In genomic region chr8:8519772-8520191, GRCm38 (mm10) we compare ENCODE assay signal across 14 mouse cellular contexts.
A peak's percentile ranks its signal among the peaks of the same experiment; 100 is the strongest.
DNase-seq lines count a peak whose midpoint lies in the region; TF ChIP-seq lines count a peak whose summit lies in the region.
"Had no signal": no experiment of that assay in that cellular context is flagged by ENCODE, and none has a peak within 500 bp of the region (broad histone marks: within the 10 kb centered on the region; RNA-seq: fewer than 3 reads in every experiment).

No protein-coding gene starts in this region.

- 90% methylated on average over 3 of the region's 3 CpGs for WGBS in kidney, adult 2 months

- H3K36me3 ChIP-seq in kidney, adult 2 months (ENCODE audit: control insufficient read depth, insufficient read depth, low read length) = no peaks in the 10 kb centered on the region
- H3K36me3 ChIP-seq: heart, embryonic 13.5 days; limb, embryonic 10.5 days; liver, embryonic 12.5 days; neural tube, embryonic 12.5 days had no signal

- TF ChIP-seq POLR2A in kidney, adult 2 months (IDR thresholded peaks at IDR 0.05; ENCODE audit: low read depth, low read length) = no peak

- no peak for TF ChIP-seq CTCF in kidney, adult 2 months (conservative IDR thresholded peaks at IDR 0.05; ENCODE audit: insufficient read depth, insufficient read length, low read depth, low read length)

- DNase-seq in left cerebral cortex, adult 11 months (ENCODE audit: low spot score) = peak; percentile 55
- DNase-seq in left cerebral cortex, postnatal 4 days = no peak
- DNase-seq in layer of hippocampus, adult 18-20 months (ENCODE audit: low spot score in 2 of 2) = peak; percentile 37 to 60
- DNase-seq in left cerebral cortex, postnatal 14 days (ENCODE audit: low spot score in 2 of 2) = peak; percentile 51 to 72
- no peak for DNase-seq in kidney, adult 2 months
- DNase-seq in retina, postnatal 1 day = no peak
- no peak for DNase-seq in kidney, postnatal 25 days
- DNase-seq: cerebellum, postnatal 25 days; gastrocnemius, postnatal 14 days; kidney, postnatal 10 days had no signal

- no peaks in the 10 kb centered on the region for H3K4me1 ChIP-seq in kidney, adult 2 months (ENCODE audit: control insufficient read depth, insufficient read depth, low read length)
- H3K4me1 ChIP-seq: liver, embryonic 12.5 days had no signal

- H3K27me3 ChIP-seq in kidney, adult 2 months (replicated peaks; ENCODE audit: control insufficient read depth, insufficient read depth, low read length) = no peaks in the 10 kb centered on the region
- H3K27me3 ChIP-seq: heart, embryonic 13.5 days; liver, embryonic 12.5 days; neural tube, embryonic 12.5 days had no signal

- intact Hi-C loops in left cerebral cortex, postnatal 4 days (cut with DNase I) = no loop called here
- intact Hi-C loops in left cerebral cortex, postnatal 14 days (cut with DNase I) = no loop called here

- no peak overlapping the region for H3K27ac ChIP-seq in kidney, adult 2 months (ENCODE audit: insufficient read depth, low read depth, low read length)
- H3K27ac ChIP-seq: heart, embryonic 13.5 days; limb, embryonic 10.5 days; liver, embryonic 12.5 days; neural tube, embryonic 12.5 days had no signal

- H3K4me3 ChIP-seq in kidney, adult 2 months (ENCODE audit: insufficient read depth, low read depth, low read length) = no peak overlapping the region
- H3K4me3 ChIP-seq: heart, embryonic 13.5 days; limb, embryonic 10.5 days; liver, embryonic 12.5 days; neural tube, embryonic 12.5 days had no signal

Comparison
In these comparisons a context has a peak if more than half of its experiments do, and no peak if none do; other contexts are left out.
1. DNase-seq: peak in left cerebral cortex, adult 11 months (single experiment), layer of hippocampus, adult 18-20 months (2 of 2) and left cerebral cortex, postnatal 14 days (2 of 2); none in left cerebral cortex, postnatal 4 days (single experiment), kidney, adult 2 months (single experiment), retina, postnatal 1 day (single experiment) and kidney, postnatal 25 days (0 of 2).